Mouse (Mus musculus): ENCODE measurements around the gene Gm42669.

- TF ChIP-seq CTCF (IDR thresholded peaks at IDR 0.05; ENCODE audit: low read depth) = no peak
- no peak for TF ChIP-seq EP300 (IDR thresholded peaks at IDR 0.05; ENCODE audit: low read depth)
These were observed 12.7 kb upstream of the Gm42669 start for GRCm38 (mm10) chr5:107494759-107495158.

Measured in heart, postnatal 0 days (tissue).